Mouse (Mus musculus): ENCODE measurements around the gene Tmem108. TPM values are rescaled to one million over a fixed set of nuclear protein-coding genes. Genes with fewer than 3 reads are reported as not detected.

The Tmem108 gene
- total and polyA plus RNA-seq, 2 experiments from 2014 or later = 24.8 to 25.2 TPM

DNA sequence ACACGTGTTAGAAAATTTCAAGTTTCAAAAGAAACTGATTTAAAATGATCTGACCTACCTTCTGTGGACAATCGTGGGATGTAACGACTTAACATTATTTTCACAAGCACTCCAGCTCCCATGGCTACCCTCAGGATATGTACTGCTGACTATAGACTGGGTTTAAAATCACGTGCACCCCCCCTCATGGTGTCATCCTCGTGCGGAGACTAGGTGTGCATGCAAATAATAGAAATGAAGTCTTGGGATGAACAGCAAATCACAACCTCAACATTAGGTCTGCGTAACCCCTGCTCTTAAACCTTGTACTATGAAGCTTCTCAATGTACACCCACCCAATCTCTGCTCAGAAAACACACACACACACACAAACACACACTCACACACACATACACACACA lies 3.4 kb downstream of the Tmem108 start:
- WGBS = 71% methylated on average over 7 of the region's 7 CpGs
- Histone ChIP-seq H3K9ac (replicated peaks; ENCODE audit: low read length, poor library complexity, severe bottlenecking) (no peak overlapping the region), H3K9me3 (ENCODE audit: low read length) (no peaks in the 10 kb centered on the region), H3K27ac (ENCODE audit: low read depth, low read length) (no peak overlapping the region), H3K4me1 (ENCODE audit: insufficient read depth, low read length) (no peaks in the 10 kb centered on the region), H3K4me3 (ENCODE audit: low read depth, low read length) (no peak overlapping the region), H3K27me3 (ENCODE audit: insufficient read depth, low read length) (no peaks in the 10 kb centered on the region), H3K4me2 (ENCODE audit: low read depth, low read length, poor library complexity, severe bottlenecking) (peak overlapping the region; percentile 77; the same call in 1 of the 2 replicates), H3K36me3 (ENCODE audit: insufficient read depth, low read length) (no peaks in the 10 kb centered on the region)
- no peak for TF ChIP-seq CTCF (IDR thresholded peaks at IDR 0.05)
- ATAC-seq (ENCODE audit: low FRiP score) = no peak
- no peak for DNase-seq (ENCODE audit: low spot score)

DNA sequence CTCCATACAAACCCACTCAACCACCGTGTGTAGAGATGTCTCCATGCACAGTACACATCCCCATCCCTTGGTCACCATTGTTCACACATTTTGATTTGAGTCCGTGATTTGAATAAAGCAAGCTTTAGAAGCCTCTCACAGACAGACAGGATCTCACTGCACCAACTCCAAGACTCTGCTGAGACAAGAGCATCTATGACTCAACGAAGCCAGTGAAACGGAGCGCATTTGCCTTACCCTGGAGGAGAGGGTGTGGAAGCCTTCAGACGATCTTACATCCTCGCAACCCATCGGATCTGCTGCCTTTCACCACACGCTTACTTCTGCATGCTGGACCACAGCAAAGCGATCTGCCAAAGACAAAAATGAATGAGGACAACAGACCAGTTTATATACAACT lies 9.0 kb downstream of the Tmem108 start:
- WGBS = 94% methylated on average over 10 of the region's 10 CpGs

DNA sequence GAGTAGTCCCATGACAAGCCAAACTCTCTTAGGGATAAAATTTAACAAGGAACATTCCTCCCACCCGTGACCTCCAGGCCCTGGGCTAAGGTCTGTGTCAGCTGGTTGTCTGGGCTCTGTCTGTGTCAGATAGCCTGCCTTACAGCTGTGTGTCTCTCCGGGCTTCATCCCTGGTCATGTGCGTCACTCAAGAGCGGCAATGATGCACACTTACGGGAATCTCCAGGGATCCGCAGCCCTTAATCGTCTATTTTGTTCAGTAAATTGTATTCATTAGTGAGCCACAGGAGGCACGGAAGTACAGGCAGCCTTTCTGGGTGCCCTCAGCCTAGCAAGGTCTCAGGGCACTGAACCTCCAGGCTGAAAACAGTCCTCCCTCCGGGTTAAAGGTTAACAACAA lies 10.1 kb downstream of the Tmem108 start:
- no peak for TF ChIP-seq CTCF (IDR thresholded peaks at IDR 0.05)
- no peak overlapping the region for H3K4me3 ChIP-seq (ENCODE audit: low read depth, low read length)
- H3K27me3 ChIP-seq (ENCODE audit: insufficient read depth, low read length) = no peaks in the 10 kb centered on the region
- no peaks in the 10 kb centered on the region for H3K9me3 ChIP-seq (ENCODE audit: low read length)
- WGBS = 60% methylated on average over 9 of the region's 9 CpGs
- no peak overlapping the region for H3K4me2 ChIP-seq (ENCODE audit: low read depth, low read length, poor library complexity, severe bottlenecking)
- H3K36me3 ChIP-seq (ENCODE audit: insufficient read depth, low read length) = no peaks in the 10 kb centered on the region
- no peak for ATAC-seq (ENCODE audit: low FRiP score)
- DNase-seq (ENCODE audit: low spot score) = no peak
- H3K4me1 ChIP-seq (ENCODE audit: insufficient read depth, low read length) = no peaks in the 10 kb centered on the region
- H3K9ac ChIP-seq (replicated peaks; ENCODE audit: low read length, poor library complexity, severe bottlenecking) = no peak overlapping the region
- no peak overlapping the region for H3K27ac ChIP-seq (ENCODE audit: low read depth, low read length)

More for the DNA sequence above, 9.0 kb downstream of the Tmem108 start:
- H3K9me3 ChIP-seq (ENCODE audit: low read length) = no peaks in the 10 kb centered on the region
- H3K9ac ChIP-seq (replicated peaks; ENCODE audit: low read length, poor library complexity, severe bottlenecking) = no peak overlapping the region
- H3K27ac ChIP-seq (ENCODE audit: low read depth, low read length) = no peak overlapping the region
- no peak overlapping the region for H3K4me3 ChIP-seq (ENCODE audit: low read depth, low read length)
- DNase-seq (ENCODE audit: low spot score) (no peak), ATAC-seq (ENCODE audit: low FRiP score) (no peak)
- TF ChIP-seq CTCF (IDR thresholded peaks at IDR 0.05) = no peak
- no peak overlapping the region for H3K4me2 ChIP-seq (ENCODE audit: low read depth, low read length, poor library complexity, severe bottlenecking)
- H3K27me3 ChIP-seq (ENCODE audit: insufficient read depth, low read length) = no peaks in the 10 kb centered on the region
- H3K36me3 ChIP-seq (ENCODE audit: insufficient read depth, low read length) = no peaks in the 10 kb centered on the region
- H3K4me1 ChIP-seq (ENCODE audit: insufficient read depth, low read length) = no peaks in the 10 kb centered on the region

DNA sequence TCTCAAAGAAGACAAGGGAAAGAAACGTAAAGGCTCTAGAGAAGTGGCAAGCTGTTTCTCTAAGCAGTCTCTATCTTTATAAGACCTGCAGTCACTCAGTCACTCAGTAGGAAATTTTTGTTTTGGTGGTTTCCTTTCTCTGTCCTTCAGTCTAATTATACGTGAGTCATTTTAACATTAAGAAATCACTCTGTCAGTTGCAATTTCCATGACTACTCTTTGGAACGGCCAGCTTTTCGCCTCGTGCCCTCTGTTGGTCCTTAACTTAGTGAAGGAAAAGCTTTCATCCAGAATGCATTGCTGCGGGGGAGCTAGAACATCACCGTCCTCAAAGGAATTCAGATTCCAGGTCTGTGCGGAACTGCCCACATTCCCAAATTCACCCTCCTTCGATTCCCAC lies 11.1 kb downstream of the Tmem108 start:
- DNase-seq (ENCODE audit: low spot score) (no peak), ATAC-seq (ENCODE audit: low FRiP score) (no peak)
- H3K9me3 ChIP-seq (ENCODE audit: low read length) = no peaks in the 10 kb centered on the region
- H3K27ac ChIP-seq (ENCODE audit: low read depth, low read length) = no peak overlapping the region
- no peak overlapping the region for H3K9ac ChIP-seq (replicated peaks; ENCODE audit: low read length, poor library complexity, severe bottlenecking)
- no peak for TF ChIP-seq CTCF (IDR thresholded peaks at IDR 0.05)
- no peaks in the 10 kb centered on the region for H3K36me3 ChIP-seq (ENCODE audit: insufficient read depth, low read length)
- no peak overlapping the region for H3K4me2 ChIP-seq (ENCODE audit: low read depth, low read length, poor library complexity, severe bottlenecking)
- H3K4me1 ChIP-seq (ENCODE audit: insufficient read depth, low read length) = no peaks in the 10 kb centered on the region
- 78% methylated on average over 9 of the region's 9 CpGs for WGBS
- H3K4me3 ChIP-seq (ENCODE audit: low read depth, low read length) = no peak overlapping the region
- H3K27me3 ChIP-seq (ENCODE audit: insufficient read depth, low read length) = no peaks in the 10 kb centered on the region

DNA sequence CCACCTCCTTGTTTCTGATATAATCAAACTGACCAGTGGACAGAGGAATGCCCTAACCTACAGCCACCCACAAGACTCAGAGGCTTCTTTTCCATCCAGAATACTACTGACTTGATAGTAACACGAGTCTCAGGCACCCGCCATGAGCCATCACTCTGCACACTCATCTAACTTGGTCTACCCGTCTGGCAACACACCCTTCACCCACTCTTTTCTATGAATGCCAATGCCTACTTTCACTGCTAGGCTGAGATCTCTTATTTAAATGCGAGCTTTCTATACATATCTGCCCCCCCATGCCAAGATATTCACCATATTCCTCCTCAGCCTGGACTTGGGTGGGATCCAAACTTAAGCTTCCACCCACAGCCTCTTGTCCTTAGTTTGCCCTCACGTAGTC lies 15.0 kb downstream of the Tmem108 start:
- no peaks in the 10 kb centered on the region for H3K4me1 ChIP-seq (ENCODE audit: insufficient read depth, low read length)
- no peaks in the 10 kb centered on the region for H3K36me3 ChIP-seq (ENCODE audit: insufficient read depth, low read length)
- ATAC-seq (ENCODE audit: low FRiP score) = no peak
- H3K9me3 ChIP-seq (ENCODE audit: low read length) = no peaks in the 10 kb centered on the region
- H3K9ac ChIP-seq (replicated peaks; ENCODE audit: low read length, poor library complexity, severe bottlenecking) = no peak overlapping the region
- no peak overlapping the region for H3K27ac ChIP-seq (ENCODE audit: low read depth, low read length)
- no peak overlapping the region for H3K4me3 ChIP-seq (ENCODE audit: low read depth, low read length)
- WGBS = 97% methylated on average over 5 of the region's 5 CpGs
- H3K4me2 ChIP-seq (ENCODE audit: low read depth, low read length, poor library complexity, severe bottlenecking) = no peak overlapping the region
- no peak for DNase-seq (ENCODE audit: low spot score)
- no peaks in the 10 kb centered on the region for H3K27me3 ChIP-seq (ENCODE audit: insufficient read depth, low read length)
- no peak for TF ChIP-seq CTCF (IDR thresholded peaks at IDR 0.05)

DNA sequence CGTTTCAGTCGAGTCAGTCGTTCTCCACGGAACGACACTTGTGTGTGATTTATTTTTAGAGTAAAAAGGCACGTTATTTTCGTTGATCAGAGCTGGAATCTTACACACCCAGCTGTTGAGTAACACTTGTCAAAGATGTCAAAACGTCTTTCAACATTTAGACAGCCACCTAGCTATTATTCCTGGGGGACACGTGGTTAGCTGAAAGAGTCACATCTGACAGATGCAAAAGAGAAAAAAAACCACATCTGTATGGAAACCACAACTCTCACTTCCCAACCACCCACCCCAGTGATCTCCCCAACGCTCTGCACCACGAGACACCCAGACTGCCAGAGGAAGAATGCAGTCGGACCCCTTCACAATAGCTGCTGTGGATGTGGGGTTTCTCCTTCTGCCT lies 21.5 kb downstream of the Tmem108 start:
- WGBS = 62% methylated on average over 12 of the region's 12 CpGs
- H3K4me1 ChIP-seq (ENCODE audit: insufficient read depth, low read length) = peaks cover 4% of the 10 kb centered on the region; the same call in 1 of the 2 replicates
- H3K36me3 ChIP-seq (ENCODE audit: insufficient read depth, low read length) = no peaks in the 10 kb centered on the region
- no peak overlapping the region for H3K27ac ChIP-seq (ENCODE audit: low read depth, low read length)
- H3K4me2 ChIP-seq (ENCODE audit: low read depth, low read length, poor library complexity, severe bottlenecking) = no peak overlapping the region
- ATAC-seq (ENCODE audit: low FRiP score) = no peak
- no peak overlapping the region for H3K9ac ChIP-seq (replicated peaks; ENCODE audit: low read length, poor library complexity, severe bottlenecking)
- DNase-seq (ENCODE audit: low spot score) = no peak
- H3K27me3 ChIP-seq (ENCODE audit: insufficient read depth, low read length) = no peaks in the 10 kb centered on the region
- H3K9me3 ChIP-seq (ENCODE audit: low read length) = no peaks in the 10 kb centered on the region
- TF ChIP-seq CTCF (IDR thresholded peaks at IDR 0.05) = no peak
- H3K4me3 ChIP-seq (ENCODE audit: low read depth, low read length) = no peak overlapping the region

Data from midbrain, postnatal 0 days (tissue).